Mouse (Mus musculus) left cerebral cortex, adult 18-20 months (tissue): ENCODE results near the gene Plscr3. TPM values are rescaled to one million over a fixed set of nuclear protein-coding genes. Genes with fewer than 3 reads are reported as not detected.

Experiments
- DNase-seq, 2 experiments: peaks; one replicate each; pipeline ENCODE4 v3.0.0; 2021 to 2022; ENCODE audit warnings: low spot score in 2 of 2, mixed read lengths in 1 of 2
- total RNA-seq, 2 experiments: library from RNA; stranded (reverse); gene quantifications; 2 replicates each; pipeline ENCODE4 v1.2.3; 2021

Gene Plscr3
- total RNA-seq, 2 experiments from 2014 or later = 15.6 to 17.7 TPM

DNA sequence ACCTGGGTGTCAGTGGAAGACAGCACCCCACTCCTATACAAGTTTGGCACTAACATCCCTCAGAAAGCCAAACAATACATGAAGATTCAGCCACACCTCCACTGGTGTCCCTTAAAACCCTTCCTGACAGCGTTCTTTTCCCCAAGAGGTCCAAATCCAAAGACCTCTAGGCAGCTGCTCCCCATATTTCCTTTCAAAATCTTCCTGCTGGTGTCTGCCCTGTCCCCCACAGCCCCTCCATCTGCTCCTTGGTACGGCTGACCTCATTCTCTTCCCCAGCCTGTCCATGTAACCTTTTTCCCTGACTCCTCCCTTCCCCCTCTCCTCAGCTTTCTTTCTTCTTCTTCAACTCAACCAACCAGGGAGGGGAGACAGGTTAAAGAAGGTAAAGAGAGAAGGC, 22.7 kb upstream of the Plscr3 start:
- DNase-seq = no peak

DNA sequence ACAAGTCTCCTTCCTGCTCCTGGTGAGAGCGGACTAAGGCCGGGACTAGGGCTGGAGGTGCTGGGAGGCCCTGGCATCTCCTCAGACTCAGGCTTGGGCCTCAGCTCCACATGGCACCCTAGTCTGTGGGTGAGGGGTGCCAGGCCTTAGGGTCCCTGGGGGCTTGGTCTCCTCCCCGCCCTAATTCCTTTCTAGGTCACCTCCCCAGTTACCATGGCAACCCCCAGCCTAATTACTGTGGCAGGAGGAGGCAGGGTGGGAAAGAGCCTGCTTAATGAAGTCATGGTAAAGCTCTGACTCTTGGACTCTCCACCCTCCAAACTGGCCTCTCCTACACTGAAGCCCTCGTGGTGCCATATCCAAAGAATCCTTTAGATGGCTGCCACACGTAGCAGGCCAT, 17.3 kb upstream of the Plscr3 start:
- no peak for DNase-seq

GRCm38 (mm10) chr11:69833554-69833953, 12.6 kb upstream of the Plscr3 start:
- DNase-seq = no peak

GRCm38 (mm10) chr11:69834001-69834549, 12.1 kb upstream of the Plscr3 start:
- peak; percentile 25 to 51 for DNase-seq

DNA sequence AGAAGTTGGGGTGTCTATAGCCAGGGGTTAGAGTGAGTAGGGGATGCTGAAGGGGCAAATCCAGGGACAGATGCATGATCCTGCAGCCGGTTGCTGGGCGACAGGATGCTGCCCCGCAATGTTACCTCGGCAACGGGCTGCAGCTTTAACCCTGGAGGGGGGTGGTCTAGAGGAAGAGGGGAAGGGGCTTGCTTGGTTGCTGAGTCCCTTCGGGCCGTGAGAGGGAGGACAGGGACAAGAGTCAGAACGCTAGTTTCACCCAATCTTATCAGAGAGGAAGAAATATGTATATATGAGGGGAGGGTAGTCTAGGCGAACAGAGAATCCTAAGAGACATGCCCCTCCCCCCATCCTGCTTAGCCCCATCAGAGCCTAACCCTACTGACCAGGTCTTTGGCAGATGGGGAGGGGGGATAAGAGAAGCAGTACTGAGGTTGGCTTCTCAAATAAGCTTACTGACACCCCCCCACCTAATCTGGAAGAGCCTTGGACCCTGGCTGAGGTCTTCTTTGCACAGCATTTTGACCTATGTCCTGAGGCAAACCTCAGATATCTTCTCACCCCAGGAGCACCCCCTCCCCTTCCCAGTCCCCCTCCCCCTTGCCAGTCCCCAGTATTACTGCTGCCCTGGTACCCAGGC, 10.7 kb upstream of the Plscr3 start:
- no peak for DNase-seq

DNA sequence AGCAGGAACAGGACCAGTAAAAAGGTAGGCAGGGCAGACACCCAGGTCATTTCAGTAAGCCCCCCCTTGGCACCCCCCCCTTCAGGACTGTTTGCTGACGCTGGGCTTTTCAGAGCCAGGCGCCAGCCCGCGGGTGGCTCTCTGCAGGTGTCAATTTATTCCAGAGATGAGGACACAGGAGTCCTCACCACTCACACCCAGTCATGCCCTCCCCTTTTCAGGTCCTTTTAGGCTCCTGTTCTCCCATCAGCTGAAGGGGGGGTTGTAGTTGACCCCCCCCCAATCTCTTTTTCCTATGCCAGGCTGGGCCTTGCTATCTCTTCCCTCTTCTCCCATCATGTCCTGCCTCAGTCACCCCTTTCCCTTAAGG, 10.2 kb upstream of the Plscr3 start:
- no peak for DNase-seq

DNA sequence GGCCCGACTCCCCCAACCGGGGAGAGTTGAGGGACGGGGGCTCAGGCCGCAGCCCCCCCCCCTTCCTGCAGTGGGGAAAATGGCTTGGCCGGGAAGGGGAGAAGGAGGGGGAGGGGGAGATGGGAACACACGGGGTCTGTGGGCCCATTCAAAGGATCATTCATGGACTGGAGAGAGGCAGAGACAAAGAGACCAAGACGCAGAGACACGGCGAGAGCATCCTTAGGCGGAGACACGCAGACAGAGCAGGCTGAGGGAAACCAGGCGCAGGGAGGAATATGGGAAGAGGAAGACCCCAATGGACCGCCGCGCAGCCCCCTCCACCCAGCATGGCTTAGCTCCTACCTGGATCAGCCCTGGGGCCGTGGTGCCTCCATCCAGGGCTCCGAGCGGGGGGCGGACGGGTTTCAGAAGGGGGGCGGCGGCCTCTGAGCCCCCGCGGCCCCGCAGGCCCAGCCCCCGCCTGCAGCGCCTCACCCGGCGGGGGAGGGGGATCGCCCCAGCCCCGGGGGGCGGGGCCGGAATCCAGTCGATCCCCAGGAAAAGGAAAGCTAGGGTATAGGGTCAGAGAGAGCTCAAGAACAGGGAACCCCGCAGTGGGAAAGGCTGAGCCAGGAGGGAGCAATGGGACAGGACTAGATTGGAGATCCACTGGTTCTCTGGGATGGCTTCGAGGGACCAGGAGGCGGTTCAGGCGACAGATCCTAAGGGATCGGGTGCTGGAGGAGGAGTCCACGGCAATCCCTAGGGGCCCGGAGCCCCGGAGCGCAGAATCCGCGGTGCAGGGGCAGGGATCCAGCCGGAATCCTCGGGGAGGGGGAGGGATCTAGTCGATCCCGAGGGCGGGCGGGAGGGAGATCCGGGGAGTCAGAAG, 9.2 kb upstream of the Plscr3 start:
- DNase-seq = peak; percentile 46 to 53

DNA sequence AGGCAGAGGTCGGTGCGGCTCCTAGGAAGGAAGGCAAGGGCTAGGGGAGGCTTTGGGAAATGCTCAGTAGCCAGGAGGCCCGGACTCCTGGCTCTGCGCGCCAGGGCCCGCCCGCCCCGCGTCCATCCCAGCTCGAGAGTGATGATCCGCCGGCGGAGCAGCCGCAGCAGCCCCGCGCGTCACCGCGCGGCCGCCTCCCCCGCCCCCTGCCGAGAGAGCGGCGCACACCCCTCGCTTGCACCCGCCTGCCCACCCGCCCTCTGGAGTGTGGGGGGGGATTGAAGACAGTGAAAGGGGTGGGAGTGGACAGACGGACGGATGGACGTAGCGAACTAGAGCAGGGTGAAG, 8.6 kb upstream of the Plscr3 start, which contains the start of gene Nlgn2:
TSS of gene Nlgn2 (minus strand) at position 181 of the 348 bp plus-strand sequence.
- DNase-seq = peak; percentile 65 to 81

GRCm38 (mm10) chr11:69837952-69838713, 8.0 kb upstream of the Plscr3 start, which contains the start of gene Tmem256:
Gene Tmem256, plus strand, starts transcription at chr11:69838514.
- peak; percentile 93 to 95 for DNase-seq

DNA sequence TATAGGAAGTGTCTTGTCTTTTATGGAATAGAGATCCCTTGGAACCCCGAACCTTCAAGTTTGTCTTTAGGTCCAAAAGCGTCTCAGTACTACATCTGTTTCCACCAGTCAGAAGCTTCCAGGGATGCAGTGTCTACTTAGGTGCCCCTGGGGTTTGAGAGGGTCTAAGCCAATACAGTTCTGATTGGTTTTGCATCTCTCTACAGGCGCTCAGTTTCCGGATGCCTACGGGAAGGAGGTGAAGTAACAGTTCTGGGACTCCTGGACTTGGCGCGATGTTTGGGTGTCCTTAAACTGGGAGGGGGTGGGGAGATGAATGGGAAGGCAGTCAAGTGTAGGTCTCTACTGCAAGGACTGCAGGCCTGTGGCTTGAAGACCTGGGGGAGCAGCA, 7.5 kb upstream of the Plscr3 start:
- DNase-seq = no peak

DNA sequence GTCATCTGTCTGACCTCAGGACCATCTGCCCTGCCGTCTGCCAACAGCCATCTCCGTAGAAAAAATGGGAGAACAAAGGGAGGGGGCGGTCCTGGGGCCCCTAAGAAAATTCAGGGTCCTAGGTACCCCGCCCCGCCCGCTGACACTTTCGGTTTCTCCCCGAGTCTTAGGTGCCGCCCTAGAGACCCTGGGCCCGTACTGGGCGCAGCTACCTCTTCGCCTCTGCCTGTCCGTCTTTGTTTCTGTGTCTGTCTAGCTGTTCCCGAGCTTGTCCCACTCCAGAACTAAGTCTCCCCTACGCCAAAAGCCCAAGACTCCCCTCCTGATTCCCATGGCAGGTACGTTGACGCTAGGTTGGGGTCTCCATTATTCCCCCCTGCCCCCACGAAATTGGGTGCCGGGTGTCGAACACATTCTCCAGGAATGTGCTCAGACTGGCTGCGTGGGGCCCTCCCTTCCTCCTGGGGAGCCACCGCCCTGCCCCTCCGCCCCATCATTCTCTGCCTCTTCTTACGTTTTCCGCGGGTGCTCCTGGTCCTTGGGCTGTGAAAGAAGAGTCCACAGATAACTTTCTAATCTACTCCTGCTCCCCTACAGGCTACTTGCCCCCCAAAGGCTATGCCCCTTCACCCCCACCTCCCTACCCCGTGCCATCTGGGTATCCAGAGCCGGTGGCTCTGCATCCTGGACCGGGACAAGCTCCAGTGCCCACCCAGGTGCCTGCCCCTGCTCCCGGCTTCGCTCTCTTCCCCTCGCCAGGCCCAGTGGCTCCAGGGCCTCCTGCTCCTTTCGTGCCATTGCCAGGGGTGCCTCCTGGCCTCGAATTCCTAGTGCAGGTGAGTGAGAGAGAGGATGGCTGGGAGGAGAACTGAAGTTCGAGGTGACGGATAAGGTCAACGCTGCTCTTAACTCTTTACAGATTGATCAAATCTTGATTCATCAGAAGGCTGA, 837 bp downstream of the Plscr3 start:
- DNase-seq = no peak

DNA sequence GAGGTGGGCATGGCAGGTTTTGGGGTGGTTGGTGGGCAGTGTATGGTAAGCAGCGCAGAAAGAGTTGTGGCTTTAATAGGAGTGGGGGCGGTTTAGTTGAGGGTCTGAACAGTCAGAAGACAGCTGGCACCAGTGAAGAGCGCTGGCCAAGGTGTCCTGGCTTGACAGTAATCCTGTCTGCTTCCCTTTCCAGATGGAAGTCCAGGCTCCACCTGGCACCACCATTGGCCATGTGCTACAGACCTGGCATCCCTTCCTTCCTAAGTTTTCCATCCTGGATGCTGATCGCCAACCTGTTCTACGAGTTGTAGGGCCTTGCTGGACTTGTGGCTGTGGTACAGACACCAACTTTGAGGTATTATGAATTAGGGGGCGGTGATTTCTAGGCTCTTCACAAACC, 1.8 kb downstream of the Plscr3 start:
- no peak for DNase-seq

- no peak for DNase-seq
Measured at GRCm38 (mm10) chr11:69849128-69849527, 3.0 kb downstream of the Plscr3 start.

- DNase-seq = no peak
Measured at GRCm38 (mm10) chr11:69849884-69850283, 3.7 kb downstream of the Plscr3 start.

DNA sequence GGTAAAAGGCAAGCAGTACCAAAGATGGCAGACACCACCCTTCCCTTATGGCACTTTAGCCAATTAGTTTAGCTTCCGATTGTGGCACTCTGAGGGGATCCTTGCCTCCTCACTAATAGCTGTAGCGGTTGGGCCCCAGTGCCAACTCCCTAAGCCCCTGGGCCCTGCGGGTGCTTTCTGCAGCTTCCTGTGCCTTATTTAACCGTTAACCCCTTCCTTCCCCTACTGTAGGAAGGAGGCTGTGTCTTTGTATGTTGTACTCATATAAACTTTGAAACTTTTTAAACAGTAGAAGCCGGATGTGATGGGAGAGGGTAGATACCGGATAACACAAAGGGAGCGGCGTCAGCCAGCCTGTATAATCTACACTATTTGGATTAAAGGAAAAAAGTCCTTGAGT, 4.6 kb downstream of the Plscr3 start:
- no peak for DNase-seq

DNA sequence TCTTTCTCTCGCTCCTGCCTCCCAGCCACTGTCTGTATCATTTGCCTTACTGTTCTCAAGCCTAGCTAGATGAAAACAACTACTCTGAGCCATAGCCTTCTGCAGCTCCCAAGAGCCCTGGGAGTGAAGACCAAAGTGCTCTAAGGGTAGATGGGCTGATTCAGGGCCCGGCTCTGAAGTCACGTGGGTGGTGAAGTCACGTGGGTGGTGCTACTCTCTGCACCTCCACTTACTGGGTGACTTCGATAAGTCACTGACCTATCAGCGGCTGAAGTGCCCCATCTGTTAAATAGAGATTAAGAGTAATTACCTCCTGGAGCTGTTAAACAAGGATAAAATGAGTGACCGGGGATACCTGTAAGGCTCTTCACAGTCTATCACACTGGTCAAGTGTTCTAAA, 7.8 kb downstream of the Plscr3 start:
- no peak for DNase-seq

DNA sequence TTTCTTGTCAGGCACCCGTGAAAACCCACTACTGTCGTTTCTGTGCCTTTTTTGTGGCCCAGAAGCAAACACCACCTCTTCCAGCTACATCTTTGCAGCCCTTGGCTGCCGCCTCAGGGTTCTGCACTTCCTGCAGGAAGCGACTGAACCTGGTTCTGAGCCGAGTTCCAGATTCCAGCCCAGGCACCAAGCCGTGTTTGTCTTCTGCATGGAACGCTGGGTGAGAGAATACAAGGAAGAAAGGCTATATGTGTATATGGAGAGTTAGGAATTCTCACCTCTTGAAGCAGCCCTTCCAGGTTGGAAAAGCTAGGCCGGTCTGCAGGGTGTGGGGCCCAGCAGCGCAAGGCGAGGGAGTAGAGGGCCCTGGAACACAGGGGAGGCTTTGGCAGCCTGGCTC, 8.5 kb downstream of the Plscr3 start:
- no peak for DNase-seq

DNA sequence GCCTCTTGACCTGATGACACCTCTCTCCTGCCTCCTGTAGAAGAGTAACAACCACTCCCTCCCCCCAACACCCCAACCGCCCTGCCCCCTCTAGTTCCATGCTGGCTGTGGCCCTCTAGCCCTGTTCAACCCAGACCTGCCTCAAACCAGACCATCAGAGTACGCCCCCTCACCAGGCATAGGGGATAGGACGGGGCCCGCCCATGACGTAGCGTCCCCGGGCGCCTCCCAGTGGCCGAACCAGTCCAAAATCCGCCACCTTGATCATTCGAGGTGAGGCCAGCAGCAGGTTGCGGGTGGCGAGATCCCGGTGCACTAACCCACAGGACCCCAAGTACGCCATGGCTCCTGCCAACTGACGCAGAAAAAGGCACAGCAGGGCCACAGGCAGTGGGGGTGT, 9.2 kb downstream of the Plscr3 start:
- peak in 1 of 2 experiments; percentile 38 for DNase-seq

DNA sequence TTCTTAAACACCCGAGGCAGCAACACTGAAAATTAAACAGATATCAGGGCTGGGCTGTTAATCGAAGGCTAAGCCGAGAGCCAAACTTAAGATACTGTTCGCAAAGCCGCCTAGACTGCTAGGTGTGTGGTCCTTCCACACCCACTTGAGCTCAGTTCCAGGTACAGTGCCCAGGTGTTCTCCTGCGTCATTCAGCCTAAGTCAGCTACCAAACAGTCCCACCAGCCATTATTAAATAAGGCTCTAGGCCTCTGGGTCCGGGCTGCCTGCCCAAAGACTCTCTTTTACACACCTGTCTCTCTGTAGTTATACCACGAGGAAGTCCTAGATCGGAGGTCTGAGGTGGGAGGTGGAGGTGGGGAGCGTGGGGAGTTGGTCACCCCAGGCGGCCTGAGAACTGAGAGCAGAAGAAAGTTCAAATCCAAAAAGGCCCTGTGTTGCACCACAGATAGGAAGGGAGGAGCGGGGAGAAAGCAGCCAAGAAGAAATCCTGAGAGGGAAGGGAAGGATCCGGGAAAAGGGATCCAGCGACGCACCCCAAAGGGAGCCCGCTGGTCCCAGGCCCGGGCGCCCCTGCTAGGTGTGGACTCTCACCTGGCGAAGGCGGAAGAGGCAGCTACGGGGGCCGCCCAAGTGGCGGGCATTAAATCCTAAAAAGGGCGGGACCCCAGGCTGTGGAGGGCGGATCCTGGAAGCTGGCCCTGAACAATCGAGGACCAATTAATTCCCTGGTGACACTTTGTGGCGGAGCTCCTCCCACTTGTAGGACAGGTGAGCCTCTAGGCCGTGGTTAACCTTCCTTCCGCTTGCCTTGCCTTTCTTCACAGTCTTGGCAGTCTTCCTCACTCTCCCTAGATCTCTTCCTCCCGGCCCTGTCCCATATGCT, 12.2 kb downstream of the Plscr3 start, which contains the start of gene Tnk1:
TSS of gene Tnk1 (minus strand) at position 618 of the 886 bp plus-strand sequence.
- DNase-seq = no peak
